Mouse (Mus musculus) pancreas, adult 10 weeks (tissue): ENCODE results near the gene Olfr1145. TPM values are rescaled to one million over a fixed set of nuclear protein-coding genes. Genes with fewer than 3 reads are reported as not detected.

Source experiments
- polyA plus RNA-seq: library from polyadenylated mRNA; stranded (reverse); fragments of 350-450 nt; fragmentation: Illumina TruSeq; extraction: RNeasy Lipid Tissue Mini Kit (QIAGEN cat#74804); gene quantifications from one replicate; pipeline ENCODE4 v1.2.3, GENCODE M21; 2015; ENCODE audit warnings: low read depth, low replicate concordance; ENCODE audit not compliant: insufficient read depth

Olfr1145 gene
- not detected for polyA plus RNA-seq

GRCm38 (mm10) chr2:87809522-87809921, at the start of gene Olfr1145:
Gene Olfr1145 (plus strand): TSS chr2:87809822.

GRCm38 (mm10) chr2:87779183-87779582, 30.4 kb upstream of the Olfr1145 start, which contains the start of gene Olfr152:
Gene Olfr152 (plus strand): TSS chr2:87779483.

DNA sequence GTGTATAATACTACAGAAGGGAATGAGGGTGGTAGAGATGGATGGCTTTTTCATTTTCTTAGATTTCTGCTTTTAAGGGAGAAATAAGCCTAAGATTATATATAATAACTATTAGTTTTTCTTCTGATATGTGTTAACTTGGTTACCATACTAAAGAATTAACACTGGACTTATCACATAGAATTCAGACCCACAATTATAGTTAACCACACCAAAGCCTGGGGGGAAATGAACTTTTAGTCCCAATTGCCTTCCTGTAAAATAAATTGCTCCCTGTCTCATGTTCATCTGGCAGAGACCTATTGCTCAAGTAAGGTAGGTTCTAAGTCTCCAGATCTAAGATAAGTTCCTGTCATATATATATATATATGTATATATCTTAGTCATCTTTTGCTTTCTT, 9.3 kb upstream of the Olfr1145 start, which contains the start of gene Olfr1143:
Gene Olfr1143 (plus strand): TSS at position 301 of the 400 bp plus-strand sequence.

DNA sequence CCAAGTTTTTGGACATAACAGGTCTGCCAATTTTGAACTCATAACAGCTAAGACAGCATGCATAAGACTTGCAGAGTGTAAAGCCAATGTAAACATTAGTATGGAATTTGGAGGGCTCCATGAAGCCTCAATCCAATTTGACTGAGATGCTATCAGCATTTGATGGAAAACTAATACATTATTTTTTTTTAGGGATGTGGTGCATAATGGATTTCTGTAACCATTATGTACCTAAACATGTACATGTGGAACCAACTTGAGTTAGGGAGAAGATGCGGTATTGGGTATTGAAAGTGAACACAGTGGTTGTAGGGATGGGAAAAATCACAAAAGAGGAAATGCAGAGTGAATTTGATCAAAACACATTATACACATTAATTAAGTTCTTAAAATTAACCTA, 20.6 kb downstream of the Olfr1145 start, which contains the start of gene Olfr1148:
Gene Olfr1148 (plus strand): TSS at position 301 of the 400 bp plus-strand sequence.

GRCm38 (mm10) chr2:87843693-87844092, 34.1 kb downstream of the Olfr1145 start, which contains the start of gene Olfr1150-ps1:
Gene Olfr1150-ps1 (plus strand): TSS chr2:87843993.

GRCm38 (mm10) chr2:87855562-87855961, 45.9 kb downstream of the Olfr1145 start, which contains the start of gene Olfr1151:
Gene Olfr1151 (plus strand): TSS chr2:87855862.

Other genes starting within 250 kb of the Olfr1145 start
- gene Olfr1129, start 235.9 kb upstream of the Olfr1145 start, polyA plus RNA-seq = not detected
- not detected for gene Olfr1130, start 203.6 kb upstream of the Olfr1145 start, polyA plus RNA-seq
- not detected for gene Olfr1131, start 182.7 kb upstream of the Olfr1145 start, polyA plus RNA-seq
- not detected for gene Olfr1132, start 172.3 kb upstream of the Olfr1145 start, polyA plus RNA-seq
- not detected for gene Olfr1133, start 162.4 kb upstream of the Olfr1145 start, polyA plus RNA-seq
- gene Olfr1134, start 151.4 kb upstream of the Olfr1145 start, polyA plus RNA-seq = not detected
- gene Olfr1135, start 136.2 kb upstream of the Olfr1145 start, polyA plus RNA-seq = not detected
- not detected for gene Olfr1136, start 115.9 kb upstream of the Olfr1145 start, polyA plus RNA-seq
- not detected for gene Olfr1137, start 96.6 kb upstream of the Olfr1145 start, polyA plus RNA-seq
- gene Olfr1138, start 69.8 kb upstream of the Olfr1145 start, polyA plus RNA-seq = not detected
- gene Olfr1140, start 66.1 kb upstream of the Olfr1145 start, polyA plus RNA-seq = not detected
- not detected for gene Olfr1141, start 55.8 kb upstream of the Olfr1145 start, polyA plus RNA-seq
- gene Olfr152, start 30.3 kb upstream of the Olfr1145 start, polyA plus RNA-seq = not detected
- not detected for gene Olfr1143, start 9.2 kb upstream of the Olfr1145 start, polyA plus RNA-seq
- not detected for gene Olfr1148, start 20.7 kb downstream of the Olfr1145 start, polyA plus RNA-seq
- gene Olfr1150-ps1, start 34.2 kb downstream of the Olfr1145 start, polyA plus RNA-seq = not detected
- gene Olfr1151, start 46.0 kb downstream of the Olfr1145 start, polyA plus RNA-seq = not detected
- gene Olfr1152, start 56.7 kb downstream of the Olfr1145 start, polyA plus RNA-seq = not detected
- gene Olfr1153, start 85.1 kb downstream of the Olfr1145 start, polyA plus RNA-seq = not detected
- not detected for gene Olfr1154, start 95.3 kb downstream of the Olfr1145 start, polyA plus RNA-seq
- not detected for gene Olfr1155, start 135.3 kb downstream of the Olfr1145 start, polyA plus RNA-seq
- not detected for gene Olfr1156, start 143.3 kb downstream of the Olfr1145 start, polyA plus RNA-seq
- gene Olfr1157, start 158.5 kb downstream of the Olfr1145 start, polyA plus RNA-seq = not detected
- not detected for gene Olfr74, start 164.8 kb downstream of the Olfr1145 start, polyA plus RNA-seq
- not detected for gene Olfr1158, start 180.3 kb downstream of the Olfr1145 start, polyA plus RNA-seq
- gene Olfr1160, start 198.4 kb downstream of the Olfr1145 start, polyA plus RNA-seq = not detected
- not detected for gene Olfr1161, start 213.0 kb downstream of the Olfr1145 start, polyA plus RNA-seq
- gene Olfr73, start 227.9 kb downstream of the Olfr1145 start, polyA plus RNA-seq = not detected
- not detected for gene Olfr1162, start 241.3 kb downstream of the Olfr1145 start, polyA plus RNA-seq